Mouse (Mus musculus): Measurements from ENCODE around the gene Hspa13. TPM values are rescaled to one million over a fixed set of nuclear protein-coding genes. Genes with fewer than 3 reads are reported as not detected.

The Hspa13 gene
- total and polyA plus RNA-seq, 3 experiments = 0.52 to 34.6 (median 32.2) TPM

DNA sequence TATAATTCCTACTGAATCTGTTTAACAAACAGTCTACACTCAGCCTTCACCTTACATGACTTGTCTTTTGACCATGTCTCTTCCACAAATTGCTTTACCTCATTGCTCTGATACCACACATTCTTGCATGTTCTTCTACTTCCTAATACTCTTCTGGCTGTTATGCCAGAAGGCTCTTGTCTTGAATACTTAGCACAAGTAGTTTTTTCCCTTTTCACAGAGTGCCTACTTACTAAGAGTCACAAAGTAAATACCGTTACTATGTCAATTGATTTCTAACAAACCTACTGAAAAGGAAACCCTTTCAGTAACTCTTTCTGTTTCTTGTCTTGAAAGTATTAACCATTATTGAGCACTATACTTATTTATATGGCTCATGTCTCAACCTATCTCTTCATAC lies 18.0 kb downstream of the Hspa13 start:
- DNase-seq (ENCODE audit: low spot score) = no peak
- H3K36me3 ChIP-seq (replicated peaks) = no peaks in the 10 kb centered on the region
- peaks cover 4% of the 10 kb centered on the region; the same call in 1 of the 2 replicates for H3K27me3 ChIP-seq (ENCODE audit: insufficient read depth, low read length)
- no peak overlapping the region for H3K4me3 ChIP-seq (ENCODE audit: low read depth, low read length)
- ATAC-seq (ENCODE audit: extremely low read depth, insufficient number of reproducible peaks, low FRiP score, poor library complexity, severe bottlenecking) = no peak
- H3K9me3 ChIP-seq (replicated peaks) = no peaks in the 10 kb centered on the region
- TF ChIP-seq POLR2AphosphoS5 (IDR thresholded peaks at IDR 0.05; ENCODE audit: insufficient replicate concordance, low read depth, low read length) (no peak), GATA1 (IDR thresholded peaks at IDR 0.05; ENCODE audit: borderline replicate concordance, low read length) (no peak), GATA2 (IDR thresholded peaks at IDR 0.05; ENCODE audit: borderline replicate concordance, low read depth, low read length) (no peak), TAL1 (conservative IDR thresholded peaks at IDR 0.05; ENCODE audit: low read depth, low read length) (no peak), CTCF (IDR thresholded peaks at IDR 0.05; ENCODE audit: low read depth, low read length) (no peak)
- H3K4me1 ChIP-seq (ENCODE audit: insufficient read depth, low read depth, low read length) = no peaks in the 10 kb centered on the region; the same call in 1 of the 2 replicates

DNA sequence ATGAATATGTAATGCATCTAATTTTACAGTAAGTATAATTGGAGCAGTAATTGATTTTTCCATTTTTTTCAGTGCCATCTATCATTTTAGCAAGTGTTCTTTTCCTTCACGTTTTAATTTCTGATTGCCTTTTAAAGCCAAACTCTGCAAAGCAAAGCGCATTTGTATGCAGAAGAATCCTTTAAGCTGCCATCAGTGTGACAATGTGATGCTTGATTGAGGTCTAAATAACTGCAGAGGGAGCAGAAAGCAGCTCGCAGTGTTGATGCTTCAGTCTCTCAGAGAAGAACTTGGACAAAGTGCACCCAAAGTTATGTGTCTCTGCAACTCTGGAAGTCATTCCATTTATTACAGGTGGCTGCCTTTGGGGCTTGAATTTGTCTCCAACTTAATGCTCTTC lies 22.9 kb downstream of the Hspa13 start:
- TF ChIP-seq GATA2 (IDR thresholded peaks at IDR 0.05; ENCODE audit: borderline replicate concordance, low read depth, low read length) = no peak
- no peak for TF ChIP-seq POLR2AphosphoS5 (IDR thresholded peaks at IDR 0.05; ENCODE audit: insufficient replicate concordance, low read depth, low read length)
- TF ChIP-seq TAL1 (conservative IDR thresholded peaks at IDR 0.05; ENCODE audit: low read depth, low read length) = no peak
- TF ChIP-seq CTCF (IDR thresholded peaks at IDR 0.05; ENCODE audit: low read depth, low read length) = no peak
- TF ChIP-seq GATA1 (IDR thresholded peaks at IDR 0.05; ENCODE audit: borderline replicate concordance, low read length) = no peak
- H3K9me3 ChIP-seq (replicated peaks) = no peaks in the 10 kb centered on the region
- ATAC-seq (ENCODE audit: extremely low read depth, insufficient number of reproducible peaks, low FRiP score, poor library complexity, severe bottlenecking) (no peak), DNase-seq (ENCODE audit: low spot score) (no peak)
- H3K36me3 ChIP-seq (replicated peaks) = no peaks in the 10 kb centered on the region
- H3K27me3 ChIP-seq (ENCODE audit: insufficient read depth, low read length) = no peaks in the 10 kb centered on the region; the same call in 1 of the 2 replicates
- H3K4me3 ChIP-seq (ENCODE audit: low read depth, low read length) = no peak overlapping the region
- H3K4me1 ChIP-seq (ENCODE audit: insufficient read depth, low read depth, low read length) = no peaks in the 10 kb centered on the region

DNA sequence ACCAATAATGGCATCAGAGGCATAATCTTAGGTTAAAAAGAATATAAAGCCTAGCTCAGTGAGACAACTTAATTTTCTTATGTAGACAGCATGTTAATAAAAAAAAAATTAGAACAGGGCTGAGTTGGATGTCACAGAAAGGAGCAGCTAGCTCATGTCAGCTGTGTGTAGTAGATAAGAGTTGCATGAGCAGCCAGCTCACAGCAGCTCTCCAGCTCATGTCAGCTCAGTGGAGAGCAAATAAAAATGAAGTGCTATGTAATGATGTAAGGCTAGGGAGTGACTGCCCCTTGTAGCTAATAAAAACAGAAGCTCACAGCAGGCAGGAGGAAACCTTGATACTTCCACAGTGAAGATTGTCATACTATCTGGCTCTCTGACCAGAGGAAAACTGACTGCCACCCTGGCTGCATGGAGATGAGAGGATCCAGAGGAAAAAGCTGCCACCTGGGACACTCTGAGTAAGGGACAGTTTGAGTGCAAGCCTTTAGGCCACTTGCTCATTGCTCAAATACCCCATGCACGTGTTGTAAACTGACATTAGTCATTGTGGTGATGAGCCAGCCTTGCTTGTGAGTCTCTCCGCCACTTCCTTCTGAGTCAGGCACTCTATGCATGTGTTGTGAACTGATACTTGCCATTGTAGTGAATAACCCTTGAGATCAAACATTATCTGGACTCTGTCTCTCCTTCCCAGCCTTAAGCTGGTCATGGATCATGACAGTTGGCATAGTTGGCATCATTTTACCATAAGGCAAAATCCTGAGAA lies 49.3 kb downstream of the Hspa13 start:
- DNase-seq (ENCODE audit: low spot score) (no peak), ATAC-seq (ENCODE audit: extremely low read depth, insufficient number of reproducible peaks, low FRiP score, poor library complexity, severe bottlenecking) (peak; percentile 15; the same call in 1 of the 2 replicates)
- no peak overlapping the region for H3K4me3 ChIP-seq (ENCODE audit: low read depth, low read length)

DNA sequence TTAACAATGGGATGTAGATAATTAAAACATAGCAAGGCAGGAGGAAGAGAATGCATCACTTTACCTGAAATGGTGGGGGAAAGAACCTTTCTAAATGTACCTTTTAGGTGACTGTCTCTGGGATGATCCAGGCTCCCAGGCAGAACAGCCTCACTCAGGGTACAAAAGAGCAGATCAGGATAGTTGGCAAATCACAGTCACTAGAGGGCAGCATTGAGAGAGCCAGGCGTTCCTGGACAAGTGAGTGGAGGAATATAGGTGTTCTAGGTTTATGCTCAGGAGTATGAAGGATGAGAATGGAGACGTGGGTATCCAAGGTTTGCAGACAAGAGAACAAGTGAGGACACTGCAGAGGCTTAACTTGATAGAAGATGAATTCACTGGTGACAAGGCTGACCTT lies 70.7 kb downstream of the Hspa13 start:
- H3K9me3 ChIP-seq (replicated peaks) = no peaks in the 10 kb centered on the region
- peak; percentile 33 for DNase-seq (ENCODE audit: low spot score)
- no peak overlapping the region for H3K4me3 ChIP-seq (ENCODE audit: low read depth, low read length)
- TF ChIP-seq CTCF (IDR thresholded peaks at IDR 0.05; ENCODE audit: low read depth, low read length) (peak; percentile 68), POLR2AphosphoS5 (IDR thresholded peaks at IDR 0.05; ENCODE audit: insufficient replicate concordance, low read depth, low read length) (no peak)
- H3K27me3 ChIP-seq (ENCODE audit: insufficient read depth, low read length) = peaks cover 4% of the 10 kb centered on the region; the same call in 1 of the 2 replicates
- H3K36me3 ChIP-seq (replicated peaks) = no peaks in the 10 kb centered on the region
- H3K4me1 ChIP-seq (ENCODE audit: insufficient read depth, low read depth, low read length) = no peaks in the 10 kb centered on the region; the same call in 1 of the 2 replicates
- peak; percentile 66 for ATAC-seq (ENCODE audit: extremely low read depth, insufficient number of reproducible peaks, low FRiP score, poor library complexity, severe bottlenecking)

More for the DNA sequence above, 49.3 kb downstream of the Hspa13 start:
- TF ChIP-seq CTCF (IDR thresholded peaks at IDR 0.05; ENCODE audit: low read depth, low read length) (no peak), GATA1 (IDR thresholded peaks at IDR 0.05; ENCODE audit: borderline replicate concordance, low read length) (no peak), POLR2AphosphoS5 (IDR thresholded peaks at IDR 0.05; ENCODE audit: insufficient replicate concordance, low read depth, low read length) (no peak), TAL1 (conservative IDR thresholded peaks at IDR 0.05; ENCODE audit: low read depth, low read length) (no peak), GATA2 (IDR thresholded peaks at IDR 0.05; ENCODE audit: borderline replicate concordance, low read depth, low read length) (no peak)
- no peaks in the 10 kb centered on the region for H3K4me1 ChIP-seq (ENCODE audit: insufficient read depth, low read depth, low read length)
- no peaks in the 10 kb centered on the region for H3K9me3 ChIP-seq (replicated peaks)
- no peaks in the 10 kb centered on the region for H3K36me3 ChIP-seq (replicated peaks)
- H3K27me3 ChIP-seq (ENCODE audit: insufficient read depth, low read length) = peaks cover 6% of the 10 kb centered on the region; the same call in 1 of the 2 replicates

Other genes with a start within 250 kb of the Hspa13 start
- gene Lipi, start 181.0 kb downstream of the Hspa13 start, total RNA-seq (2014; fragmentation: Nextera tagmentation) = not detected in 2 replicates
- not detected in 2 replicates for gene Lipi, start 181.0 kb downstream of the Hspa13 start, total RNA-seq (2017)
- not detected in 2 replicates for gene Lipi, start 181.0 kb downstream of the Hspa13 start, polyA plus RNA-seq (2012)
- not detected in 2 replicates for gene Rbm11, start 174.3 kb downstream of the Hspa13 start, total RNA-seq (2014; fragmentation: Nextera tagmentation)
- 0.16 and 0.17 TPM in 2 replicates for gene Rbm11, start 174.3 kb downstream of the Hspa13 start, total RNA-seq (2017)
- gene Rbm11, start 174.3 kb downstream of the Hspa13 start, polyA plus RNA-seq (2012) = not detected in 2 replicates